Mouse (Mus musculus) embryonic facial prominence, embryonic 11.5 days (tissue): Measurements from ENCODE around the gene Vcp. TPM values are rescaled to one million over a fixed set of nuclear protein-coding genes. Genes with fewer than 3 reads are reported as not detected.

ENCODE experiments used
- ATAC-seq: fragments of 200-750 bp; cut with Nextera tagmentation; replicated peaks from 2 replicates; pipeline ENCODE4 v1.8.0; 2017; ENCODE audit warnings: low read depth; ENCODE audit not compliant: insufficient number of reproducible peaks, low FRiP score, low TSS enrichment
- DNase-seq: peaks from one replicate; pipeline ENCODE4 v3.0.0-alpha.2; 2015; ENCODE audit warnings: low spot score
- H3K27ac ChIP-seq: fragments of 300-500 bp; sonication (generic); replicated peaks from 2 replicates; pipeline ENCODE4 v1.5.1; 2014; ENCODE audit warnings: mild to moderate bottlenecking, low read depth, low read length, control low read depth
- H3K27me3 ChIP-seq: fragments of 300-500 bp; sonication (generic); 2 replicates; pipeline ENCODE4 v1.6.1; 2014; ENCODE audit warnings: mild to moderate bottlenecking, low read length, moderate library complexity, mixed read lengths; ENCODE audit not compliant: control insufficient read depth, insufficient read depth
- H3K36me3 ChIP-seq: fragments of 300-500 bp; sonication (generic); replicated peaks from 2 replicates; pipeline ENCODE4 v1.6.1; 2014; ENCODE audit warnings: low read depth, mild to moderate bottlenecking, low read length, moderate library complexity, mixed read lengths; ENCODE audit not compliant: control insufficient read depth, insufficient read depth
- H3K4me1 ChIP-seq: fragments of 300-500 bp; sonication (generic); 2 replicates; pipeline ENCODE4 v1.6.1; 2014; ENCODE audit warnings: low read length, mixed read lengths; ENCODE audit not compliant: control insufficient read depth, insufficient read depth
- H3K4me2 ChIP-seq: fragments of 300-500 bp; sonication (generic); 2 replicates; pipeline ENCODE4 v1.6.1; 2014; ENCODE audit warnings: low read depth, mild to moderate bottlenecking, control low read depth, low read length, moderate library complexity
- H3K4me3 ChIP-seq: fragments of 300-500 bp; sonication (generic); 2 replicates; pipeline ENCODE4 v1.5.1; 2014; ENCODE audit warnings: low read depth, low read length, control low read depth
- H3K9ac ChIP-seq: fragments of 300-500 bp; sonication (generic); replicated peaks from 2 replicates; pipeline ENCODE4 v1.6.1; 2014; ENCODE audit warnings: mild to moderate bottlenecking, control low read depth, low read length
- H3K9me3 ChIP-seq: fragments of 300-500 bp; sonication (generic); replicated peaks from 2 replicates; pipeline ENCODE4 v1.6.1; 2016; ENCODE audit warnings: mild to moderate bottlenecking, low read length, inconsistent platforms, mixed read lengths; ENCODE audit not compliant: control insufficient read depth
- WGBS: fragments of 180-500 bp; shearing (Covaris S2); extraction: QIAGEN DNeasy Blood & Tissue Kit; methylation state at CpG from one replicate; pipeline ENCODE4 v1.1.7; 2014; 5-methylcytosine and 5-hydroxymethylcytosine counted together
- polyA plus RNA-seq: library from polyadenylated mRNA; unstranded; fragments of >200 nt; fragmentation: Nextera tagmentation; extraction: Ambion mirVana; gene quantifications from 2 replicates; pipeline ENCODE4 v1.2.1, GENCODE M21; 2014

Vcp gene
- polyA plus RNA-seq, 1 experiment from 2014 or later: 688 TPM

DNA sequence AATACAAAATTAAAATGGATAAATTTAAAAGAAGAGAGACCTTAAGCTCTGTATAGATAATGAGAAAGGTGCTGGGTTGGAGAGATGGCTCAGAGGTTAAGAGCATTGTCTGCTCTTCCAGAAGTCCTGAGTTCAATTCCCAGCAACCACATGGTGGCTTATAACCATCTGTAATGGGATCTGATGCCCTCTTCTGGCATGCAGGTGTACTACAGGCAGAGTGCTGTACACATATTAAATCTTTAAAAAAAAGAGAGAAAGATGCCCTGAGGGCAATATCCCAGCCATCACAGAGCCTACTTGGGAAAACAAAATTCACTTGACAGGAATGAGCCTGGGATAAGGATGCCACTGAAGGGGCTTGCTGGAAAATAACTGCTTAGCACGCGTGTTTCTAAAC lies 36.8 kb downstream of the Vcp start:
- H3K36me3 ChIP-seq: no peaks in the 10 kb centered on the region
- no peak overlapping the region for H3K4me3 ChIP-seq
- ATAC-seq (no peak), DNase-seq (no peak)
- H3K9ac ChIP-seq: no peak overlapping the region
- no peaks in the 10 kb centered on the region for H3K4me1 ChIP-seq
- no peak overlapping the region for H3K4me2 ChIP-seq
- WGBS: 93% methylated on average over 2 of the region's 2 CpGs
- 0 out of 2 replicates have a peak, but pooled peaks cover 2% of the 10 kb centered on the region for H3K27me3 ChIP-seq
- no peaks in the 10 kb centered on the region for H3K9me3 ChIP-seq
- no peak overlapping the region for H3K27ac ChIP-seq

DNA sequence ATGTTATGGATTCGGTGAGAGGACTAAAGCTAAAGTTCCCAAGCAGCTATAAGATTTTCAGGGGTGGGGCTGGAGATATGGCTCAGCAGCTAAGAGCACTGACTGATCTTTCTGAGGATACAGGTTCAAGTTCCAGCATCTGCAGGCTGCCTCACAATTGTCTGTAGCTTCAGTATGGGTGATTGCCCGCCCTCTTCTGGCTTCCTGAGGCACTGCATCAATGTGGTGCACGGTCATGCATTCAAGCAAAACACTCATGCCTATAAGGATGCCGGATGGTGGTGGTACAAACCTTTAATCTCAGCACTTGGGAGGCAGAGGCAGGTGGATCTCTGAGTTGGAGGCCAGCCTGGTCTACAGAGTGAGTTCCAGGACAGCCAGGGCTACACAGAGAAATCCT lies 38.7 kb downstream of the Vcp start:
- H3K4me1 ChIP-seq: no peaks in the 10 kb centered on the region
- H3K27me3 ChIP-seq: 0 out of 2 replicates have a peak, but pooled peaks cover 2% of the 10 kb centered on the region
- H3K36me3 ChIP-seq: no peaks in the 10 kb centered on the region; the same call in 1 of the 2 replicates
- peak; percentile 68 for DNase-seq
- ATAC-seq: no peak
- no peak overlapping the region for H3K27ac ChIP-seq
- no peak overlapping the region for H3K4me2 ChIP-seq
- no peak overlapping the region for H3K4me3 ChIP-seq
- H3K9me3 ChIP-seq: no peaks in the 10 kb centered on the region
- no peak overlapping the region for H3K9ac ChIP-seq
- WGBS: 37% methylated on average over 4 of the region's 4 CpGs

DNA sequence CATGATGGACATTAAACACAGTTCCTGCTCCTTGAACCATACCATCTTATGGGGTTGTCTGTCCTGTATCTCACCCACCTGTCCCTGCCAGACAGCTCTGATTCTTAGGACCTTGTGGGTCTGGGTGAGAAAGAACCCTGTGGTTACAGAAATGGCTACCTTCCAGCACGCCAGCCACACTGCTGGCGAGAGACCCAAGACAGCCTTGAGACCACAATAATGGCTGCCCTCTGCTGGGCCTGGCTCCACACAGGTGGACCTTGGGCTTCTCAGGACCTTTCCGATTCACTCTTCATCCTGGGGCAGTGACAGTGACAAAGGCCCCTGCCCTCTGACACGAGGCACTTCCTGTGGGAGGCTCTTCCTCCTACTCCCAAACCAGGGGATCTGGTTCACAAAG lies 40.9 kb downstream of the Vcp start:
- no peak for ATAC-seq
- Histone ChIP-seq H3K4me2 (no peak overlapping the region), H3K27ac (no peak overlapping the region), H3K9me3 (no peaks in the 10 kb centered on the region), H3K9ac (no peak overlapping the region), H3K27me3 (0 out of 2 replicates have a peak, but pooled peaks cover under 1% of the 10 kb centered on the region), H3K36me3 (no peaks in the 10 kb centered on the region; the same call in 1 of the 2 replicates), H3K4me1 (no peaks in the 10 kb centered on the region), H3K4me3 (no peak overlapping the region)
- WGBS: 67% methylated on average over 4 of the region's 4 CpGs
- no peak for DNase-seq

DNA sequence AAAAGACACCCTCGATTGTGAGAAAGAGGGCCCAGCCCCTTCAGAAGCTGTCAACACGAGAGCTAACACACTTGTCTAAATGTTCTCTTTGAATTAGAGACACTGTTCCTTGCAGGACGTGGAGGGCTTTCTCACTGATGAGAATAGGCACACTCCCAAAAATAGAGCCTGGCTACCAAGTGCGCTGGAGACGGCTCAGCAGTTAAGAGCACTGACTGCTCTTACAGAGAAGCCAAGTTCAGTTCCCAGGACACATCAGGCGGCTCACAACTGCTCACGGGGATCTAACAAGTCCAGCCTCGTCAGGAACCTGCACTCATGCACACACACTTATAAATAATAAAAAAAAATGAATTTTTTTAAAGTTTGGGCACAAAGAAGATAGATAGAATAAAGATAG lies 41.4 kb downstream of the Vcp start:
- H3K9me3 ChIP-seq: no peaks in the 10 kb centered on the region
- H3K4me3 ChIP-seq: no peak overlapping the region
- ATAC-seq: no peak
- no peak overlapping the region for H3K4me2 ChIP-seq
- WGBS: 76% methylated on average over 8 of the region's 8 CpGs
- no peak overlapping the region for H3K9ac ChIP-seq
- H3K4me1 ChIP-seq: no peaks in the 10 kb centered on the region
- H3K36me3 ChIP-seq: no peaks in the 10 kb centered on the region; the same call in 1 of the 2 replicates
- H3K27me3 ChIP-seq: no peaks in the 10 kb centered on the region
- no peak overlapping the region for H3K27ac ChIP-seq
- DNase-seq: no peak

DNA sequence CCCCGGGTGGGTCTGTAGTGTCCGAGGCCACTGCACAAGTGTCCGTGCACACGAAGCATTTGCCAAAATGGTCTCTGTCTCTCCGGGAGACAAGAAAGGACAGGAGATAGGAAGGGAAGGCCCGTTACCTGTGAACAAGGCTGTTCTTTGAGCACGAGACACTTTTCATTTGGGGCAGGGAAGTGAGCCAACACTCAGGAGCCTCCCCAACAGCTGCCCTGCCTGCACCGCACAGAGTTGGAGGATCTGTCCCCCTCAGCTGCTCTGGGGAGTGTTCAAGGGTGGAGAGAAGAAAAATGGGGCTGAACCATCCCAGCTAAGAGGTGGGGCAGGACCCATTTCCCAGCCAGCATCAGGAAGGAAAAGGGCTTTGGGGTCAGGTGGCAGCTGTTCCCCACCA lies 42.3 kb downstream of the Vcp start:
- H3K27me3 ChIP-seq: no peaks in the 10 kb centered on the region
- H3K27ac ChIP-seq: no peak overlapping the region
- H3K4me1 ChIP-seq: no peaks in the 10 kb centered on the region
- H3K9ac ChIP-seq: no peak overlapping the region
- ATAC-seq: no peak
- WGBS: 90% methylated on average over 8 of the region's 8 CpGs
- no peaks in the 10 kb centered on the region for H3K9me3 ChIP-seq
- no peak overlapping the region for H3K4me2 ChIP-seq
- no peaks in the 10 kb centered on the region; the same call in 1 of the 2 replicates for H3K36me3 ChIP-seq
- no peak overlapping the region for H3K4me3 ChIP-seq
- DNase-seq: no peak

DNA sequence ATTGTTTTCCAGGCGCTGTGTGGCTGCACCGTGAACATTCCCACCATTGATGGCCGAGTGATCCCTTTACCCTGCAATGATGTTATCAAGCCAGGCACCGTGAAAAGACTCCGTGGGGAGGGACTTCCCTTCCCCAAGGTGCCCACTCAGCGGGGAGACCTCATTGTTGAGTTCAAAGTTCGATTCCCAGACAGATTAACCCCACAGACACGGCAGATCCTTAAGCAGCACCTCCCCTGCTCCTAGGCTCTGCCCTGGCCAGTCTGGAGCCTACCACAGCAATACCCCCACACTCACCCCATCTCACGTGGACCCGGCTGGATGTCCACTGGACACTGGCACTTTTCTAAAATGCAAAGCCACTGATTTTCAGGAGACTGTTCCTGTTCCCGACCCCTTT lies 43.0 kb downstream of the Vcp start:
- H3K9ac ChIP-seq: no peak overlapping the region
- H3K4me1 ChIP-seq: no peaks in the 10 kb centered on the region
- DNase-seq (no peak), ATAC-seq (no peak)
- 82% methylated on average over 11 of the region's 11 CpGs for WGBS
- H3K36me3 ChIP-seq: no peaks in the 10 kb centered on the region; the same call in 1 of the 2 replicates
- H3K4me2 ChIP-seq: no peak overlapping the region
- no peak overlapping the region for H3K27ac ChIP-seq
- no peaks in the 10 kb centered on the region for H3K9me3 ChIP-seq
- no peak overlapping the region for H3K4me3 ChIP-seq
- no peaks in the 10 kb centered on the region for H3K27me3 ChIP-seq

DNA sequence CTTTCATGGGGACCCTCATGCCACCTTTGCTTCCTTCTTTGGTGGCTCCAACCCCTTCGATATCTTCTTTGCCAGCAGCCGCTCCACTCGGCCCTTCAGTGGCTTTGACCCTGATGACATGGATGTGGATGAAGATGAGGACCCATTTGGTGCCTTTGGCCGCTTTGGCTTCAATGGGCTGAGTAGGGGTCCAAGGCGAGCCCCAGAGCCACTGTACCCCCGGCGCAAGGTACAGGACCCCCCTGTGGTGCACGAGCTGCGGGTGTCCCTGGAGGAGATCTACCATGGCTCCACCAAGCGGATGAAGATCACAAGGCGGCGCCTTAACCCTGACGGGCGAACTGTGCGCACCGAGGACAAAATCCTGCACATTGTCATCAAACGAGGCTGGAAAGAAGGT lies 43.7 kb downstream of the Vcp start:
- no peak overlapping the region for H3K4me2 ChIP-seq
- H3K4me1 ChIP-seq: no peaks in the 10 kb centered on the region
- no peaks in the 10 kb centered on the region; the same call in 1 of the 2 replicates for H3K36me3 ChIP-seq
- H3K27me3 ChIP-seq: no peaks in the 10 kb centered on the region
- H3K9me3 ChIP-seq: no peaks in the 10 kb centered on the region
- DNase-seq (no peak), ATAC-seq (no peak)
- no peak overlapping the region for H3K9ac ChIP-seq
- no peak overlapping the region for H3K27ac ChIP-seq
- H3K4me3 ChIP-seq: no peak overlapping the region
- WGBS: 95% methylated on average over 17 of the region's 17 CpGs

DNA sequence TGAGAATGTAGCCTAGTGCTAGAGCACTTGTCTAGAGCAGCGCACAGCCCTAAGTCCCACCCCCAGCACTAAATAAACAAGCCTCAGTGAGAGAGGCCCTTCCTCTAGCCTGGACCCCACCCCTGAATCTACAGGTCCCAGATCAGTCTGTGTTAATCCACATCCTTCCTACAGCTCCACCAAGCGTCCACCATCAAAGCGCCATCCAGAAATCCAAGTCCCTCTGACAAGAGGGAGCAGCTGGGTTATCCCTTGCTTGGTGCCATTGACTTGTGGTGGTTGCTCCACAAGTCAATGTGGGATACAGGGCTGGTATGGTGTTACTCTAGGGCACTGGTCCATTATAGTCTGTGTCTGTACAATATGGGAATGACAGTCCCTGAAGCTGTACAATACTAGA lies 45.1 kb downstream of the Vcp start:
- H3K9ac ChIP-seq: no peak overlapping the region
- DNase-seq (no peak), ATAC-seq (no peak)
- H3K36me3 ChIP-seq: no peaks in the 10 kb centered on the region; the same call in 1 of the 2 replicates
- H3K27me3 ChIP-seq: no peaks in the 10 kb centered on the region
- no peak overlapping the region for H3K4me2 ChIP-seq
- H3K9me3 ChIP-seq: no peaks in the 10 kb centered on the region
- H3K27ac ChIP-seq: no peak overlapping the region
- 90% methylated on average over 3 of the region's 3 CpGs for WGBS
- no peak overlapping the region for H3K4me3 ChIP-seq
- H3K4me1 ChIP-seq: no peaks in the 10 kb centered on the region; the same call in 1 of the 2 replicates
